Mouse (Mus musculus): ENCODE data around the gene Theg.

The Theg gene

GRCm38 (mm10) chr10:79587061-79587751 lies at the start of gene Theg:
Gene Theg (minus strand): TSS chr10:79587331.
- DNase-seq (ENCODE audit: low spot score) = no peak

GRCm38 (mm10) chr10:79636287-79636686 lies 49.2 kb upstream of the Theg start:
- no peak for DNase-seq (ENCODE audit: low spot score)

- DNase-seq (ENCODE audit: low spot score) = no peak
These were observed 46.1 kb upstream of the Theg start for GRCm38 (mm10) chr10:79633006-79633777.

- no peak for DNase-seq (ENCODE audit: low spot score)
These were observed 44.3 kb upstream of the Theg start for GRCm38 (mm10) chr10:79631432-79631831.

GRCm38 (mm10) chr10:79628377-79628776 lies 41.2 kb upstream of the Theg start:
- DNase-seq (ENCODE audit: low spot score) = no peak

GRCm38 (mm10) chr10:79626156-79626555 lies 39.0 kb upstream of the Theg start:
- DNase-seq (ENCODE audit: low spot score) = no peak

- DNase-seq (ENCODE audit: low spot score) = no peak
These were observed 38.3 kb upstream of the Theg start for GRCm38 (mm10) chr10:79625398-79625797.

GRCm38 (mm10) chr10:79623950-79624349 lies 36.8 kb upstream of the Theg start:
- DNase-seq (ENCODE audit: low spot score) = no peak

GRCm38 (mm10) chr10:79616376-79616775 lies 29.2 kb upstream of the Theg start:
- DNase-seq (ENCODE audit: low spot score) = no peak

GRCm38 (mm10) chr10:79615860-79616259 lies 28.7 kb upstream of the Theg start:
- no peak for DNase-seq (ENCODE audit: low spot score)

GRCm38 (mm10) chr10:79614305-79614643 lies 27.1 kb upstream of the Theg start:
- DNase-seq (ENCODE audit: low spot score) = no peak

GRCm38 (mm10) chr10:79613578-79614304 lies 26.6 kb upstream of the Theg start, which contains the start of gene C2cd4c:
Gene C2cd4c (minus strand): TSS chr10:79614025.
- peak; percentile 50 for DNase-seq (ENCODE audit: low spot score)

GRCm38 (mm10) chr10:79612192-79613135 lies 25.3 kb upstream of the Theg start:
- DNase-seq (ENCODE audit: low spot score) = no peak

- no peak for DNase-seq (ENCODE audit: low spot score)
These were observed 24.2 kb upstream of the Theg start for GRCm38 (mm10) chr10:79611296-79611695.

GRCm38 (mm10) chr10:79609276-79609675 lies 22.1 kb upstream of the Theg start:
- DNase-seq (ENCODE audit: low spot score) = no peak

GRCm38 (mm10) chr10:79607892-79608291 lies 20.8 kb upstream of the Theg start:
- no peak for DNase-seq (ENCODE audit: low spot score)

GRCm38 (mm10) chr10:79606537-79606936 lies 19.4 kb upstream of the Theg start:
- no peak for DNase-seq (ENCODE audit: low spot score)

- no peak for DNase-seq (ENCODE audit: low spot score)
These were observed 10.8 kb upstream of the Theg start for GRCm38 (mm10) chr10:79597936-79598230.

- no peak for DNase-seq (ENCODE audit: low spot score)
These were observed 10.2 kb upstream of the Theg start for GRCm38 (mm10) chr10:79597051-79597935.

GRCm38 (mm10) chr10:79595590-79595929 lies 8.4 kb upstream of the Theg start:
- DNase-seq (ENCODE audit: low spot score) = no peak
